Mouse (Mus musculus): ENCODE data around the gene Id2.

The Id2 gene

DNA sequence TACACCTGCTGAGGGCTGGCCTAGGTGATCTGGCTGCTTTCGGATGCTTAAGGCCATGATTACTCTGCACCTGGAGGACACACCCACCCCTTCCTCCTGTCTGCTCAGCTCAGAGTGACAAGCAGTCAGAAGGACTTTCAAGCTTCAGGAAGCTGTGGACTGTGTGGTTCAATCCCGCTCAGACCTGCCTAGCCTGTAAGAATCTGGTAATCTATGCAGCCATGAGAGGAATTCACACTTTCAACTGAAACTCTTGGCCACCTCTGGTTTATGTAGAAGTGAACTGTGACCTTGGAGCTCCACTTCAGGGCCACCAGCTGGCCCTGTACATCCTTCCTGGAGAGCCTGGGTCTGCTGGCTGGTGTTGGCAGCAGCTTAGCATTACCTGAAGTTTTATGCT lies 11.9 kb upstream of the Id2 start:
- in situ Hi-C loops (cut with MboI, MseI) = no loop called here

DNA sequence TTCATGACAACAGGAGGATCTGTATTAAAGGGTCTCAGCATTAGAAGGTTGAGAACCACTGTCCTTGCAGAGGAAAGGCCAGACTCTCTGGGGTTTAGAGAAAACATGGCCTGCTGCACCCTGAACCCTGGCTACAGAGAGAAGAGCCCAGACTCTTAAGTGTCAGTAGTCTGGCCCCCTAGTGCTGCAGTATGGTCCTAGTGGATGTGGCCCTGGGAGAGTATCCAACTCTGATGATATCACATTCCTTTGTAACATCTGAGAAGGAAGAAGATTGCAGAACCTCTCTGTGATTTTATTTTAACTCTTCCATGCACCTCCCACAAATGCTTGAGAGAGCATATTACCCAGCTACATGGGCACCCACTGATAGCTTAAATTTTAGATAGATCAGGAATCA lies 7.6 kb upstream of the Id2 start:
- in situ Hi-C loops (cut with MboI, MseI) = no loop called here

DNA sequence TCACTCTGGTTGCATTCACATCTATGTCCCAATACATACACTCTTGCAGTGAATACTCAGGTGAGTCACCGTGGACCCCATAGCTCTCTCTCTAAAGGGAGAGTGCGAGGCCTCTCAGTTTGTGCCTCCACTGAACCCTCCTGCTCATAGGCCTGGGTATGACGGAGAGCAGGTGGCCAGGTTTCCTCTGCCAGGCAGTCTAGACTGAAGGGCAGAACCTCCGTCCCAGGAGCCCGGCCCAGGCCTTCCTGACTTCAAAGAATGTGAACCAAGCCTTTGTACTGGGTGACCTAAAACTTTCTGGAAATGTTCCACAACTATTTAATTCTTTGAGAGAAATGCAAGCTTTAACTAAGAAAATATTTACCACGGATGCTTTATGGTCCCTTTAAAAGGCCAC lies 7.0 kb upstream of the Id2 start:
- in situ Hi-C loops (cut with MboI, MseI) = no loop called here

DNA sequence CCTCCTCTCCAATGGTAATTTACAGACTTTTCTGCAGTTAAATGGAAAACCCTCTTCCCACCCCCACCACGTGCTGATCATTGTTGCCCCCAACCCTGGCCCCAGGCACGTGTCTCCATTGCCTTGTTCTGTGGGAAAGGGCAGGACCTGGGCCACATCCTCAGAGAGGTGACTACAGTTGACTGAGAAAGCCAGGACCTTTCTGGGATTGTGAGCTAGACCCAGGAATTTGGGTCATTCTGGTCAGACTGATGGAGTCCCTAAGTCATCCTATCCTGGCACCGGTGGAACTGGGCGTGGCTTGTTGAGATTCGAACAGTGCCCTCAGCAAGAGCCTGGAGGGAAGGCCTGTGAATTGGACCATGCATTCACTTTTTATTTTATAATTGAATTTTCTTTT lies 4.4 kb upstream of the Id2 start:
- in situ Hi-C loops (cut with MboI, MseI) = no loop called here

DNA sequence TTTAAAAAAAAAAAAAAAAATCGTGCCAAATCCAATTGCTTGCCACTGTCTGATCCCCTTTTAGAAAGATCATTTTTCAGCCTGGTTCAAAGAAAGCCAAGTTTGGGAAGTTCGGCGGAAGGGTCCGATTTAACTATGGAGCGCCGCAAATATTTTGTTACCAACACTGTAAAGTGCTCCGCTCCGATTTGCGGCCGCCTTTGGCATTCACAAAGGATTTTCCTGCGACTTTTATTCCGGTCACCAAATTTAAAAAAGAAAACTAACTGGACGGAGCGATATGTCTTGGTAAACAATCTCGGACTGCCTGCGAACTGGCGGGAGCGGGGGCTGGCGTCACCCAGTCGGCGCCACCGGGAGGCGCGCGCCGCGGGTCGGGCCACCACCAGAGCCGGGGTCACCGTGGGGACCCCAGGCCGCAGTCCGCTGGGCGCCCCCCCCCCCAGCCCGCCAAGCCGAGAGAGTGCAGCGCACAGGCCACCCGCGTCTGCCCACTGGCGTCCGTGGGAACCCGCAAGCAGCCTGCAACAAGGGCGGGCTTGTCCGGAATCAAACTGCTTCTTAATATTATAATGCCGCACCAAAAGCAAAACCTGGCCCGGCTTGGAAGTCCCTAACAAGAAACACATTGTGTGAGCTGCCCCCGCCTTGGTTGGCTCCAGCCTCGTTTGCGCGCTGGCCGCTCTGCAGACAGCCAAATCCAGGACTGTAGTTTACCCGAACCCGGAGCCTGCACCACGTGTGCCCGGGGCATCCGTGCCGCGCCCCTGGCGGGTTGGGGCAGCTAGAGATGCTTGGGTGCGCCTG lies 3.7 kb upstream of the Id2 start:
- in situ Hi-C loops (cut with MboI, MseI) = no loop called here

DNA sequence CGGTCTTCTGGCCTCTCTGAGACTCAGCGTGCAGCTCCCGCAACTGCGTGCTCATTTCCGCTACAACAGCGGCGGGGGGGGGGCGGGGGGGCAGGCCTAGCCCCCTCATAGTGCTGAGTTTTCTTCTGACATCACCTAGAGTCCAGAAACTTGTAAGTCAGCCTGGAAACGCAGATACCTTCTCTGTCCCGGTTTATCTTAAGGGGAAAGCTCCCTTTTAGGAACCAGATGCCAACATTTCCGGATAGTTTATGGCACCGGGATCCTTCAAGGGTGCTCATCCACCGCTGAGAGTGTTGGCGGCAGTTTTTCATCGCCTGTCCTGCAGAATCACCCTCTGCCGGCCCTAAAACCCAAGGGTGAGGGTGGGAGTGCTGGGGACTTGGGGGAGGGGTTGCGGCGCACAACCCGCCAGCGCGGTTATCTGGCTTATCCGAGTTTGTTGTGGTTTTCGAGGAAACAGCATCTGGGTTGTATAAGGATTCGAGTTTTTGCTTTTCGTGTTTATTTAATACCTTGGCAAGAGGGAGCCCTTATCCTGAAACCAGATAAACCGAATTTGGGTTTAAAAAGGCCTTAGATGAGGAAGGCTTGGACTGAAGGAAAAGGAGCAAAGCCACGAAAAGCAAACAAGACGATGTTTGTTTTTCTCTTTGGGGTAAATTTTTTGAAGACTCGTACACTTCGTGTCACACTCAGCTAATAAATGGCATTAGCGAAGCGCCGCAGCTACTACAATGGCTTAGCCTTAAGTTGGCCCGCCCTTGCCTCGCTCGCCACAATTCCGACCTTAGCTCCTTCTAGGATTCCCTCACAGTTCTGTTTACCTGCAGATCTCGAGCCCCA lies 2.8 kb upstream of the Id2 start:
- in situ Hi-C loops (cut with MboI, MseI) = loop anchor here (10.0 to 25.0 kb wide), 3 partner anchors 605 to 1188 kb away; no protein-coding TSS in a partner anchor

DNA sequence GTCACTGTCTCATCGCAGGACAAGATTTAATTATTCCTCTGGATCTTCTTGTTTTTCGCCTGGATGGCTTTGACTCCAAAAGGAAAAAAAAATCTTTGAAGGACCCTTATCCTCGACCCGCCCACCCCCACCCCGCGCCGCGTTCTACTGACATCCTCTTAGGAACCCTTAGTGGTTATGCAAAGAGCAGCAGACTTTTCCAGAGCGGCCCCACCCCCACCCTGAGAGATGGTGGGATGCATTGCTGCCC lies 2.3 kb upstream of the Id2 start:
- in situ Hi-C loops (cut with MboI, MseI) = loop anchor here (10.0 to 25.0 kb wide), 3 partner anchors 606 to 1188 kb away; no protein-coding TSS in a partner anchor

DNA sequence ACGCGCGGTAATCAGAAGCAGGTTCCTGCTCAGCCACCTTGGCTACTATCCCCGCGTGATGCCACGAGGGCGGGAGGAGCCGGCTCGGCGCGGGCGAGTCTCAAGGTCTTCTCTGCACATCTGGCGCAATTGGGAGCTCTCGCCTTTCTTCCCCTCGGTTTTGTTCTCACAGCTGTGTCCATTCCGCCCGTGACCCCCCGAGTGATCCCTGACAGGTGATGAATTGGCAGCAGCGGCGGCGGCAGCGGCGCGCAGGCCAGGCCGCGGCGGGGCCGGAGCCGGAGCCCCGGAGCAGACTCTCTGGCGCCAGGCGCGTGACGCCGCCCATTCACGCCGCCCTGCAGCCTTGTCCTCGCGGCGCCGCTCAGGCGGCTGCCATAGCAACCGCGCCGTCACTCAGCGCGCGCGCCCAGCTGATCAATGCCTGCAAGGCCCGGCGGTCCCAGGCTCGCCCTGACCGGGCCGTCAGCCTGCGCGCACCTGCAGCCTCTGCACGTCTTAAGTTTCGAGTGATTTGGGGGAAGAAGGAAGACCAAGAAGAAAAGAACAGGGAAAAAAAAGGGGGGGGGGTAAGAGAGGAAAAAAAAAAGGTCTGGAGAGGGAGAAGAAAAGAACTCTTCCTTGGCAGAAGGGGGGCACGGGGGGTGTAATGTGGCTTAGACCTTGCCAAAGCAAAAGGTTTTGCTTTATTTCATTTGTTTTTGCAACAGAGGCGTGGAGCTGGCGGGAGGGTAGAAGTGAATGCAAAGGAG lies 1.8 kb upstream of the Id2 start:
- in situ Hi-C loops (cut with MboI, MseI) = loop anchor here (10.0 to 25.0 kb wide), 3 partner anchors 606 to 1189 kb away; no protein-coding TSS in a partner anchor

DNA sequence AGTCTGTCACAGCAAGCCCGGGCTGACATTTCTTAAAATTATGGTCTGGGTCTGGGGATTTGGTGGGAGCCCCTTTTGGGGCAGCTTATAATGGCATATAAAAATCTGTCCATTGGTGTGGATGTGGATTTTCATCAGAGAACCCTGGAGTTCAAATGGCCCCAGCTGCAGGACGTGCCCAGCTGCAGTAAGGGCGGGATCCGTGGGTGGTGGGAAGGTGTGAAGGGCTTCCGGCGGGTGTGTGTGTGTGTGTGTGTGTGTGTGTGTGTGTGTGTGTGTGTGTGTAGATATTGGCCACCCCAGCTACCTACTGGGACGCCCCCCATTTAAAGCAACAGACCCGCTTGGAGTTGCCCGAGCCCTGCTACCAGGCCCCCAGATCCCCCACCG lies 1.2 kb upstream of the Id2 start:
- in situ Hi-C loops (cut with MboI, MseI) = loop anchor here (10.0 to 25.0 kb wide), 3 partner anchors 607 to 1189 kb away; no protein-coding TSS in a partner anchor

DNA sequence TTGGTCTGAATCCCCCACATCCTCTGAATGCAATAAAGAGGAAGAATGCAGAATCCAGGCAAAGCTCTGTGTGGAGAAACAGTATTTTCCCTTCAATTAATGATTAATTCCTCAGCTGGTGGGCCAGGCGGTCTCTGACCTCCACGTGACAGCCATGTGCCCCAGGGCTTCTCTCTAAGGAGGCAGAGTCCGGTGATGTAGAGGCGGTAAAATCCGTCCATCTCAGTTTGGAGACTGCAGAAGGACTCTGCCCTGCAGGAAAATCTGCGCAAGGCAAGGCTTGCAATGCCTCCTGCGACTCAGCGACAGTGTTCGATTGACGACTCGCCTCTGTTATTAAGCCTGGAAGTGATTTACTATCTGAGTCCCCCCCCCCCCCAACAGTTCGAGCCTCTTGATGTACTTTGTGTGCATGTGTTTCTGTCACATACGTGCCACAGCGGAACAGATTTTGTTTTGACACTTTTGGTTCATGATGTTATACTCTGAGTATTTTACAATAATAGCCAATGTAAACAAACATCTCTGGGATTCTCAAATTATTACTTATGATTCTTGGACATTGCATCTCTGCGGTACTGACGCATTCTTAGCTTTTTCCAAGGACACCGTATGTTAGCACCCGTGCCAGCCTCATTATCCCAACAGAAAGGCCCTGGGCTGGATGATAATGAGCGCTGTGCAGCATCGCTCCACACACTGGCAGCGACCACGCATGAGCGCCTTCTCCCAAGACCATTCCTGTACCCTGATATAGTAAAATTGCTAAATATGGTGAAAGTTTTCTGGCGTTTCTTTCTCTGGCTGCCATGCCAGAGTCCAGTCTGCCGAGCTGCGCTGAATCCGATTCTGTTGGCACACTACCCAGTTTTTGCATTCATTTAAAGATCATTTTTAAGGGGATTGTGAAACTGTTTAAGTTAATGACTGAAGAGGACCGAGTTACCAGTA lies 545 bp upstream of the Id2 start:
- in situ Hi-C loops (cut with MboI, MseI) = loop anchor here (10.0 to 25.0 kb wide), 3 partner anchors 607 to 1190 kb away; no protein-coding TSS in a partner anchor

DNA sequence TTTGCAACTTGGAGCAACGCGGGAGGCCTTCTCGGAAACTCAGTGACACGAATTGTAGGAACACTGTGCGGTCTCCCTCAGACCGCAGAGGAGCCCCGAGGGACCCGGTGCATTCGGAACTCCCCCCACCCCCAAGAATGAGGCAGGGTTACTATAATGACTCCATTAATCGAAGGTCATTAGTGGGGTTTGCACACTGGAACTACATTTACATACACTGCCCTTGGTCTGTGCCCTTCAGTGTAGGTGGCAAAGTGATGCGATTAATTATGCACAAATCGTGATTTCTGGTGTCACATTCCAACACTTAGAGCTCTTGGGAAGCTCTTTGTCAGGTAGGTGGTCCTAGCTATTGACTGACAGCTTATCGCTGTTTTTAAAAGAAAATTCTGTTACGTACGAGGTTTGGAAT lies 294 bp downstream of the Id2 start:
- in situ Hi-C loops (cut with MboI, MseI) = loop anchor here (10.0 to 25.0 kb wide), 3 partner anchors 608 to 1191 kb away; no protein-coding TSS in a partner anchor

DNA sequence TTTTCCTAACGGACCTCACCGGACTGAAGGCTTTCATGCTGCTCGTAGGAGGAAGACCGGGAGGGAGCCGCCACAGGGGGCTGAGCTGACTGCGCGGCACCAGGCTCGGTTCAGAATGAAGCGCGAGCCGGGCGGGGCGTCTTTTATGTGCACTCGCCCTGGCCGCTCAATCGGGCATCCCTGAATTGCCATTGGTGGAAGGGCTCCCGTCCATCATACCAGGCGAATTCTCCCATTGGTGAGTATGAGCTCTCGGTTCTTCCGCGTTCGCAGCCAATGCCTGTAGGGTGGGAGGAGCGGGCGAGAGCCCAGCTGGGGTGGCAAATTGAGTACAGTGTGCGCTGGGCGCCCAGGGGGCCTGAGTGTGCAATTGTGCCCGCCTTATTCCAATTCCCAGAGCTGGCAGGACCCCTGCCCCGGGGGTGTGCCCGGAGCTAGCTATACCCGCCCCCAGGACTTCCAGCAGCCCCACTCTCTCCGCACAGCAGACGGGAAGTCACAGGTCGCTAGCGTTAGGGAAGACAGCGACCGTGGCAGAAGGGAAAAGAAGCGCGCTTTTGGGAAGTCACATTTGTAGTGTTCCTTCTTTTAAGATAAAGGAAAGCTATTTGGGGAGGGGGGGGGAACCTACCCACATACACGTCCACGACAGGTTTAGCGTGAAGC lies 833 bp downstream of the Id2 start:
- in situ Hi-C loops (cut with MboI, MseI) = loop anchor here (10.0 to 25.0 kb wide), 3 partner anchors 609 to 1191 kb away; no protein-coding TSS in a partner anchor

DNA sequence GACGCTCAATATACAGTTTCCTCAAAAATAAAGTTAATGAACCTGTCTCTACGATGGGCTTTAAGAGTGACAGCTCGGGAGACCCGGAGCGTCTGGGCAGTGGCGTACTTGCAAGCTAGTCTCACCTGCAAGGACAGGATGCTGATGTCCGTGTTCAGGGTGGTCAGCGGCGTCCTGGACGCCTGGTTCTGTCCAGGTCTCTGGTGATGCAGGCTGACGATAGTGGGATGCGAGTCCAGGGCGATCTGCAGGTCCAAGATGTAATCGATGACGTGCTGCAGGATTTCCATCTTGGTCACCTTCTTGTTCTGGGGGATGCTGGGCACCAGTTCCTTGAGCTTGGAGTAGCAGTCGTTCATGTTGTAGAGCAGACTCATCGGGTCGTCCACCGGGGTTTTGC lies 1.4 kb downstream of the Id2 start:
- in situ Hi-C loops (cut with MboI, MseI) = loop anchor here (10.0 to 25.0 kb wide), 3 partner anchors 609 to 1192 kb away; no protein-coding TSS in a partner anchor

DNA sequence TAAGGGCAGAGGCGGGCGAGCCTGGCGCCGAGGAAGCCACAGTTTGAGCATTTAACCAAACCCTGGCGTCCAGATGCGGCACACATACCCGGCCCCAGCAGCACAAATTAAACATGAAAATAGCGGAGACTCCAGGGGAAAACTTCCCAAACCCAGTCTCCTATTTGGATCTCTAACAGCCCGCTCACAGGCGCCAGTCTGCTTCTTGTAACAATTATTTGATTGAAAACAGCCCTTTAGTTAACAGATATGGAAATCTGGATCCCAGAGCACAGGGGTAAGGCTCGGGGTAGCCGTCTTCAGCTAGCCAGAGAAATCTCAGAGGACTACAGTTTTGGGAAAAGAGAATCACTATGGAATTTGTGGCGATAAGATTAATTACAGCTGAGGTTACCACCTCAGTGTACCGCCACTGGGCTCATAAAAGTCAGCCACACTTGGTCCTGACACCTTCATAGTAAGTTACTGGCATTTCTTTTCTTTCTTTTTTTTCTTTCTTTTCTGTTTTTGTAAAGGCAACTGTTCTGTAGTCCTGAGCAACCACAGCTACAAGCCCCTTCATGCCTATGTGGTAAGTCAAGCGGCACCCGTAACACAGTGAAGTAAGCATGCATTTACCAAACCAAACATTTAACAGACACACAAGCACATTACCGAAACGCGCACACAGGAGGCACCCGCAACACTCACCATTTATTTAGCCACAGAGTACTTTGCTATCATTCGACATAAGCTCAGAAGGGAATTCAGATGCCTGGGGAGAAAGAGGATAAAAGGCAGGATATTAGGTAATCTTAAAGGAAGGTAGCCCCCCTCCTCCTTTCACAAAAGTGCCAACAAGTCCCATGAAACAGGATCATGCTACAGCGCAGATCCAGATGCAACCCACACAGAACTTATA lies 2.1 kb downstream of the Id2 start:
- in situ Hi-C loops (cut with MboI, MseI) = loop anchor here (5.0 to 25.0 kb wide), 5 partner anchors 322 to 1192 kb away; no protein-coding TSS in a partner anchor

DNA sequence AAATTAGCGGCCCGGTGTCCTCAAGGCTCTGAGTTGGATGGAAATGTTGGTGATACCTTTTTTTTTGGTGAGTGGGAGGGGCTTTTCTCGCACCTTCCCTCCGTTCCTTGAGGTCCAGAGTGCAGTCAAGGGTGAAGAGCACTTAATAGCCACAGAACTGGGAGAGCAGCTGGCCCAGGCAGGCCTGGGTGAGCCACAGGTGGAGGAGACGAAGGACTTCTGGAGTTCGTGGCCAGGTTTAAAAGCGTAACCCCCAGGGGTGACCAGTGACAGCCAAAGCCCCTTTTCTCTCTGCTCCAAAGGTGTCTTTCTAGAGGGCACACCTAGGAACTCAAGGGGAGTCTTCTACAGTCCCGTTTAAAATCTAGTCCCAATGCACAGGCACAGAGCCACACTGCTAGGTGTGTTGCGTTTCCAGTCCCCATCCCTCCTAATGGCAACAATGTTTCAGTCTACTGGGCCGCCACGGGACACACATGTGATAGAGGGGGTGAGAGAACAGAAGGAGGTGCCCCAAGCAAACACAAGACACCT lies 3.6 kb downstream of the Id2 start:
- in situ Hi-C loops (cut with MboI, MseI) = loop anchor here (5.0 to 25.0 kb wide), 5 partner anchors 324 to 1194 kb away; no protein-coding TSS in a partner anchor

DNA sequence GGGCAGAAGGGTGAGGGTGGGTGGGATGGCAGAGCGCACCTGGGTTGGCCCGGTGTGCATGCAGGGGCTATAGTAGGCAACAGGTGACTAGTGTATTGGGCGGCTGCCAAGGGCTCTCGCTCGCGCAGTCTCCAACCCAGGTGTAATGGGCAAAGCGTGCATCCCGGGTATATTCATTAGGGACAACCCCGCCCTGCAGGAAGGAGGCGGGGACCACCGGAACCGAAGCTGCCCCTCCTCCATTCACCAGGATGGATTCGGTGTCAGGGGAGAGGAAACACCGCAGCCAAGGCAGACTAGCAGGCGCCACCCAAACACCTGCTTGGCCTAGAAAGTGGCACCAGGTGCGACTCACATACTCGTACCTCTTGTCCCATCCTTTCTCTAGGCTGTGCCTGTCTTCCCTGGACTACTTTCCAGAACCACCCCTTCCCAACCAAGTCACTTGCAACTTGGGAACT lies 4.2 kb downstream of the Id2 start:
- in situ Hi-C loops (cut with MboI, MseI) = loop anchor here (5.0 to 25.0 kb wide), 5 partner anchors 325 to 1195 kb away; no protein-coding TSS in a partner anchor

DNA sequence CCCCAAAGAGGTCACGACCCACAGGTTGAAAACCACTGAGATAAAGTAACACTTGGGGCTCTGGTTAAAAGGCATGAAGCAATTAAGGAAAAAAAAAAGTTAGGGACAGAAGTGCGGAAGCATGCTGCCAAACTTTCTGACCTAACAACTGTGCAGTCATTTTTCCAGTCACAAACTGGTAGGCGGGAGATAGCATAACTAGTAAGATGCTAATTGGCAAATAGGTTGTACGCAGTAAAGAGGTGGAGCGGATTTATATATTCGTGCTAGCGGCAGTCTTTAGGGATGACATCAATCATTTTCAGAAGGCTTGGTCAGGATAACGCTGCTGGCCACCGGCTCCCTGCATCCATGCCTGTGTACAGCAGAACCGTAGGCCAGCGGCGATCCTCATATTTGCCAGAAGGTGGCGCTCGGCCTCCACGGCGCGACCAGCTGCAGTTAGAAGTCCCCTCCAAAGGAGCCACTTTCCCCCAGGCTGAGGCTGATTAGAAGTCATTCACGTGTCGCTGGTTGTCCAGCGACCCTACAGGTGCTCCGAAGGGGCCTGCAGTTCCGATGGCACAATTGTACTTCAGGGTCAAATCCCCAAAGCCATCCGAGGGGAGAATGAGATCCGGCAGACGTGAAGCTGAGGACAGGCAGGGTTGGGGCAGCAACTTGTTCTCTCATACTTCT lies 4.8 kb downstream of the Id2 start:
- in situ Hi-C loops (cut with MboI, MseI) = loop anchor here (5.0 to 25.0 kb wide), 5 partner anchors 325 to 1195 kb away; no protein-coding TSS in a partner anchor

DNA sequence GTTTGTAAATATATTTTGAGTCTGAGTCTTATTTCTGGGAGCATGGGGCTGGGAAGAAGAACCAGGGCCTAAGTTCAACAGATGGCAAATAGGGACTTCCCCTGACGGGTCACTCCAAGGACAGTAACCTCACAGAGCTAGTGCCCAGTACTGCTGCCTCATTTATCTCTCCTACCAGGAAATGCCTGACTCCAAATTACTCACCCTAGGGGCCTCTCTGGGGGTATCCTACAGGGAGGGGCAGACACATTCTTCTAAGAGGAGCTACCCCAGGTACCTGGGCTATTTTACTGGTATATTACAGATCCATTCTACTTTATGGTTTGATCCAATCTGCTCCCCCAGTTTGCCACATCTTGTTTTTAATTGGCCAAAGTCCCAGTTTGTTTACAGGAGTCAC lies 7.5 kb downstream of the Id2 start:
- in situ Hi-C loops (cut with MboI, MseI) = loop anchor here (10.0 to 25.0 kb wide), 2 partner anchors 695 to 1198 kb away; no protein-coding TSS in a partner anchor
